In genomic region chr3:96675690-96676089, GRCm38 (mm10) we compare ENCODE assay signal across 21 mouse cellular contexts. TPM values are rescaled to one million over a fixed set of nuclear protein-coding genes. Genes with fewer than 3 reads are reported as not detected.
DNase-seq lines count a peak whose midpoint lies in the region; ATAC-seq lines count a peak whose summit lies in the region.
"Had no signal": no experiment of that assay in that cellular context is flagged by ENCODE, and none has a peak within 500 bp of the region (broad histone marks: within the 10 kb centered on the region; RNA-seq: fewer than 3 reads in every experiment).

No protein-coding gene starts in this region.

- no peak overlapping the region for H3K4me2 ChIP-seq in limb, embryonic 15.5 days
- H3K4me2 ChIP-seq in embryonic facial prominence, embryonic 15.5 days (replicated peaks), result no peak overlapping the region
- H3K4me2 ChIP-seq: forebrain, embryonic 15.5 days; midbrain, embryonic 11.5 days had no signal

- 39% methylated on average over 3 of the region's 3 CpGs for WGBS in limb, embryonic 15.5 days
- WGBS in limb, embryonic 10.5 days, result 62% methylated on average over 3 of the region's 3 CpGs
- whole genome bisulfite sequencing in embryonic facial prominence, embryonic 15.5 days, result 47% methylated on average over 3 of the region's 3 CpGs

- no peaks in the 10 kb centered on the region for H3K36me3 ChIP-seq in limb, embryonic 15.5 days
- no peaks in the 10 kb centered on the region for H3K36me3 ChIP-seq in limb, embryonic 10.5 days
- no peaks in the 10 kb centered on the region for H3K36me3 ChIP-seq in embryonic facial prominence, embryonic 15.5 days
- H3K36me3 ChIP-seq: forebrain, embryonic 15.5 days; G1E; heart, embryonic 10.5 days had no signal

- DNase-seq in limb, embryonic 10.5 days (ENCODE audit: low spot score), result no peak
- peak; percentile 83 for DNase-seq in WW6 (ENCODE audit: low read depth, low spot score)
- no peak for DNase-seq in ovary, postnatal 10 days (ENCODE audit: low spot score)
- no peak for DNase-seq in urinary bladder, postnatal 36 days (ENCODE audit: low spot score in 2 of 2)
- DNase-seq in heart, adult 8-10 months (ENCODE audit: low spot score), result no peak
- DNase-seq in cerebellum, adult 18-20 months, result no peak
- DNase-seq: adrenal gland, postnatal 14 days; cerebellum, adult 11 months; kidney, postnatal 10 days; liver had no signal

- no peak overlapping the region for H3K9ac ChIP-seq in limb, embryonic 15.5 days
- H3K9ac ChIP-seq in embryonic facial prominence, embryonic 15.5 days, result no peak overlapping the region
- H3K9ac ChIP-seq: forebrain, embryonic 15.5 days had no signal

- H3K4me1 ChIP-seq in limb, embryonic 15.5 days, result peaks cover 17% of the 10 kb centered on the region
- peaks cover 23% of the 10 kb centered on the region for H3K4me1 ChIP-seq in limb, embryonic 10.5 days
- peaks cover 14% of the 10 kb centered on the region for H3K4me1 ChIP-seq in embryonic facial prominence, embryonic 15.5 days

- no peak overlapping the region for H3K4me3 ChIP-seq in limb, embryonic 15.5 days
- no peak overlapping the region for H3K4me3 ChIP-seq in limb, embryonic 10.5 days
- no peak overlapping the region for H3K4me3 ChIP-seq in embryonic facial prominence, embryonic 15.5 days (replicated peaks)
- H3K4me3 ChIP-seq: forebrain, embryonic 15.5 days; heart, embryonic 10.5 days had no signal

- no peaks in the 10 kb centered on the region for H3K27me3 ChIP-seq in limb, embryonic 15.5 days
- peaks cover 47% of the 10 kb centered on the region for H3K27me3 ChIP-seq in limb, embryonic 10.5 days (ENCODE audit: low read depth, poor library complexity, severe bottlenecking)
- H3K27me3 ChIP-seq in embryonic facial prominence, embryonic 15.5 days, result peaks cover 3% of the 10 kb centered on the region; the same call in 1 of the 2 replicates
- H3K27me3 ChIP-seq: forebrain, embryonic 15.5 days had no signal

- H3K27ac ChIP-seq in limb, embryonic 15.5 days, result peak overlapping the region; percentile 67; the same call in 1 of the 2 replicates
- no peak overlapping the region for H3K27ac ChIP-seq in limb, embryonic 10.5 days
- H3K27ac ChIP-seq in embryonic facial prominence, embryonic 15.5 days (replicated peaks), result peak overlapping the region; percentile 78; the same call in 1 of the 2 replicates
- H3K27ac ChIP-seq: forebrain, embryonic 15.5 days; heart, embryonic 10.5 days had no signal

- H3K9me3 ChIP-seq in limb, embryonic 15.5 days, result no peaks in the 10 kb centered on the region
- no peaks in the 10 kb centered on the region for H3K9me3 ChIP-seq in limb, embryonic 10.5 days (replicated peaks)
- no peaks in the 10 kb centered on the region for H3K9me3 ChIP-seq in embryonic facial prominence, embryonic 15.5 days (replicated peaks)
- H3K9me3 ChIP-seq: forebrain, embryonic 15.5 days; G1E; heart, embryonic 10.5 days had no signal

- ATAC-seq in limb, embryonic 15.5 days (ENCODE audit: insufficient number of reproducible peaks, low FRiP score, low TSS enrichment, low read depth), result no peak
- ATAC-seq in embryonic facial prominence, embryonic 15.5 days (ENCODE audit: insufficient number of reproducible peaks, low FRiP score, low TSS enrichment, low read depth), result peak; percentile 11; the same call in 1 of the 2 replicates
- ATAC-seq: forebrain, embryonic 15.5 days; lung, postnatal 0 days had no signal

RNA-seq across cellular contexts. Expression of gene Ankrd35, which starts 5.8 kb away (rescaled TPM):
- 11.4 and 12.8 TPM in 2 replicates for polyA plus RNA-seq in limb, embryonic 15.5 days (2015; fragmentation: Nextera tagmentation; extraction: Ambion mirVana)
- 0.09 and 0.10 TPM in 2 replicates for polyA plus RNA-seq in limb, embryonic 10.5 days (2016; fragmentation: Nextera tagmentation; extraction: Ambion mirVana)
- 10.2 TPM in 2 replicates for polyA plus RNA-seq in embryonic facial prominence, embryonic 15.5 days (2015; fragmentation: Nextera tagmentation; extraction: Ambion mirVana)
- 1 to 10 TPM in 3 of 4 experiments, under 1 TPM in 1; 0.57 to 2.1 (median 1.6) TPM for total RNA-seq in heart, adult 8-10 months (2022)
- total RNA-seq: G1E had no signal
- polyA plus RNA-seq: G1E had no signal

RNA-seq across cellular contexts. Expression of gene Pias3, which starts 20.5 kb away (rescaled TPM):
- 65.2 and 66.5 TPM in 2 replicates for polyA plus RNA-seq in limb, embryonic 15.5 days (2015; fragmentation: Nextera tagmentation; extraction: Ambion mirVana)
- 36.4 and 58.3 TPM in 2 replicates for polyA plus RNA-seq in limb, embryonic 10.5 days (2016; fragmentation: Nextera tagmentation; extraction: Ambion mirVana)
- 65.4 and 74.1 TPM in 2 replicates for polyA plus RNA-seq in embryonic facial prominence, embryonic 15.5 days (2015; fragmentation: Nextera tagmentation; extraction: Ambion mirVana)
- total RNA-seq in heart, adult 8-10 months (2022), result 10 to 100 TPM; 12.6 to 15.1 (median 14.5) TPM

RNA-seq across cellular contexts. Expression of gene Itga10, which starts 30.3 kb away (rescaled TPM):
- 4.9 and 5.7 TPM in 2 replicates for polyA plus RNA-seq in limb, embryonic 15.5 days (2015; fragmentation: Nextera tagmentation; extraction: Ambion mirVana)
- 0.58 and 0.80 TPM in 2 replicates for polyA plus RNA-seq in limb, embryonic 10.5 days (2016; fragmentation: Nextera tagmentation; extraction: Ambion mirVana)
- 6.3 and 6.9 TPM in 2 replicates for polyA plus RNA-seq in embryonic facial prominence, embryonic 15.5 days (2015; fragmentation: Nextera tagmentation; extraction: Ambion mirVana)
- under 1 TPM; 0.22 to 0.43 (median 0.33) TPM for total RNA-seq in heart, adult 8-10 months (2022)

RNA-seq across cellular contexts. Expression of gene Nudt17, which starts 32.7 kb away (rescaled TPM):
- 16.8 and 17.9 TPM in 2 replicates for polyA plus RNA-seq in limb, embryonic 15.5 days (2015; fragmentation: Nextera tagmentation; extraction: Ambion mirVana)
- 9.1 and 9.6 TPM in 2 replicates for polyA plus RNA-seq in limb, embryonic 10.5 days (2016; fragmentation: Nextera tagmentation; extraction: Ambion mirVana)
- 15.3 and 16.3 TPM in 2 replicates for polyA plus RNA-seq in embryonic facial prominence, embryonic 15.5 days (2015; fragmentation: Nextera tagmentation; extraction: Ambion mirVana)
- 1 to 10 TPM; 2.9 to 4.0 (median 3.2) TPM for total RNA-seq in heart, adult 8-10 months (2022)

RNA-seq across cellular contexts. Expression of gene Gm42957, which starts 40.4 kb away (rescaled TPM):
- polyA plus RNA-seq in limb, embryonic 15.5 days (2015; fragmentation: Nextera tagmentation; extraction: Ambion mirVana), result 0.29 and 0.37 TPM in 2 replicates
- polyA plus RNA-seq in limb, embryonic 10.5 days (2016; fragmentation: Nextera tagmentation; extraction: Ambion mirVana), result 0.08 and 0.14 TPM in 2 replicates
- polyA plus RNA-seq in embryonic facial prominence, embryonic 15.5 days (2015; fragmentation: Nextera tagmentation; extraction: Ambion mirVana), result 0.43 and 0.45 TPM in 2 replicates
- under 1 TPM in 2 of 4 experiments, not detected in 2; 0.11 to 0.25 TPM for total RNA-seq in heart, adult 8-10 months (2022)
- total RNA-seq: monocyte, adult 5-6 weeks had no signal
- polyA plus RNA-seq: heart, postnatal 0 days; lung, postnatal 0 days; neural tube, embryonic 11.5 days; small intestine, adult 2 months had no signal

Comparison
In these comparisons a context has a peak if more than half of its experiments do, and no peak if none do; other contexts are left out.
1. RNA of gene Ankrd35, which starts 5.8 kb away (polyA plus RNA-seq): 11.4 to 12.8 TPM in limb, embryonic 15.5 days and 10.2 TPM in embryonic facial prominence, embryonic 15.5 days; 0.09 to 0.10 TPM in limb, embryonic 10.5 days; every median in the first group is over 10 times any median in the second.